Mouse (Mus musculus) CH12.LX (cell line): ENCODE results near the gene Gjb5.

Experiments
- CTCF ChIP-seq, 2 experiments: IDR thresholded peaks in 1 of 2; conservative IDR thresholded peaks in 1 of 2; 2 replicates each; pipeline ENCODE4 v1.5.1; 2011 to 2012; ENCODE audit warnings: low read depth in 2 of 2, low read length in 2 of 2, improper control_type of control experiment in 1 of 2, inconsistent platforms in 1 of 2, mild to moderate bottlenecking in 1 of 2, moderate library complexity in 1 of 2
- ELF1 ChIP-seq: IDR thresholded peaks from 2 replicates; pipeline ENCODE4 v1.6.1; 2014; ENCODE audit warnings: low read depth, mild to moderate bottlenecking, inconsistent platforms, low read length, improper control_type of control experiment
- MYC ChIP-seq: IDR thresholded peaks from 2 replicates; pipeline ENCODE4 v1.6.1; 2011; ENCODE audit warnings: low read depth, mild to moderate bottlenecking, improper control_type of control experiment, low read length
- POLR2A ChIP-seq: IDR thresholded peaks from 2 replicates; pipeline ENCODE4 v1.6.1; 2011; ENCODE audit warnings: low read depth, mild to moderate bottlenecking, improper control_type of control experiment, low read length
- POLR2AphosphoS2 ChIP-seq: IDR thresholded peaks from 2 replicates; pipeline ENCODE4 v1.6.1; 2011; ENCODE audit warnings: low read depth, low read length, improper control_type of control experiment

GRCm38 (mm10) chr4:127331171-127331570 is 26.8 kb downstream of the Gjb5 start:
- no peak for TF ChIP-seq POLR2AphosphoS2
- TF ChIP-seq CTCF (conservative IDR thresholded peaks at IDR 0.05 in 1 of 2, IDR thresholded peaks at IDR 0.05 in 1 of 2; ENCODE audit: low read depth in 2 of 2, low read length in 2 of 2), result no peak
- no peak for TF ChIP-seq POLR2A
- TF ChIP-seq ELF1, result no peak
- no peak for TF ChIP-seq MYC
